ENCODE assay signal across 8 mouse cellular contexts in genomic region chr7:24300771-24301282, GRCm38 (mm10). TPM values are rescaled to one million over a fixed set of nuclear protein-coding genes. Genes with fewer than 3 reads are reported as not detected.
DNase-seq lines count a peak whose midpoint lies in the region; ATAC-seq and TF ChIP-seq lines count a peak whose summit lies in the region.

Gene Zfp61 (minus strand): TSS chr7:24301232.

- no peak for TF ChIP-seq POLR2A in bone marrow, adult 2 months (IDR thresholded peaks at IDR 0.05; ENCODE audit: borderline replicate concordance, control insufficient read depth, low read depth, low read length)

- no peaks in the 10 kb centered on the region for H3K27me3 ChIP-seq in forebrain, embryonic 13.5 days
- H3K27me3 ChIP-seq in hindbrain, postnatal 0 days (ENCODE audit: insufficient read depth, low read length), result no peaks in the 10 kb centered on the region
- H3K27me3 ChIP-seq in midbrain, embryonic 10.5 days (ENCODE audit: low read depth, poor library complexity, severe bottlenecking), result no peaks in the 10 kb centered on the region

- H3K27ac ChIP-seq in layer of hippocampus, adult 2 months, result peak within 1 kb of the TSS; percentile 95; the same call in 1 of the 2 replicates
- no peak within 1 kb of the TSS for H3K27ac ChIP-seq in bone marrow, adult 2 months (ENCODE audit: control insufficient read depth, insufficient read depth, low read depth, low read length, poor library complexity)
- H3K27ac ChIP-seq in forebrain, embryonic 13.5 days, result peak within 1 kb of the TSS; percentile 93
- peak within 1 kb of the TSS; percentile 48; the same call in 1 of the 2 replicates for H3K27ac ChIP-seq in hindbrain, postnatal 0 days
- H3K27ac ChIP-seq in midbrain, embryonic 10.5 days (replicated peaks), result peak within 1 kb of the TSS; percentile 91

- ATAC-seq in forebrain, embryonic 13.5 days, result peak; percentile 75
- ATAC-seq in hindbrain, postnatal 0 days, result peak; percentile 43; the same call in 1 of the 2 replicates

- H3K36me3 ChIP-seq in forebrain, embryonic 13.5 days (ENCODE audit: poor library complexity, severe bottlenecking), result peaks cover 51% of the 10 kb centered on the region
- H3K36me3 ChIP-seq in hindbrain, postnatal 0 days (ENCODE audit: insufficient read depth, low read length), result peaks cover 28% of the 10 kb centered on the region
- peaks cover 56% of the 10 kb centered on the region for H3K36me3 ChIP-seq in midbrain, embryonic 10.5 days

- no peak for DNase-seq in layer of hippocampus, adult 2 months (ENCODE audit: low spot score in 2 of 2)
- no peak for DNase-seq in layer of hippocampus, adult 11-12 months (ENCODE audit: low spot score)
- DNase-seq in hindbrain, postnatal 0 days (ENCODE audit: low spot score), result peak; percentile 69
- DNase-seq in left cerebral cortex, postnatal 4 days, result peak; percentile 51
- peak; percentile 86 for DNase-seq in midbrain, embryonic 10.5 days (ENCODE audit: low spot score)
- DNase-seq in thymus, postnatal 25 days, result peak; percentile 19

- peak within 1 kb of the TSS; percentile 86 for H3K9ac ChIP-seq in forebrain, embryonic 13.5 days
- peak within 1 kb of the TSS; percentile 50; the same call in 1 of the 2 replicates for H3K9ac ChIP-seq in hindbrain, postnatal 0 days (replicated peaks; ENCODE audit: low read length)

- no peaks in the 10 kb centered on the region for H3K9me3 ChIP-seq in forebrain, embryonic 13.5 days (replicated peaks)
- H3K9me3 ChIP-seq in hindbrain, postnatal 0 days (ENCODE audit: low read length), result no peaks in the 10 kb centered on the region
- no peaks in the 10 kb centered on the region for H3K9me3 ChIP-seq in midbrain, embryonic 10.5 days (replicated peaks)

- WGBS in bone marrow, adult 2 months, result 5% methylated on average over 13 of the region's 13 CpGs
- WGBS in forebrain, embryonic 13.5 days, result 1% methylated on average over 13 of the region's 13 CpGs
- 2% methylated on average over 13 of the region's 13 CpGs for WGBS in hindbrain, postnatal 0 days
- 2% methylated on average over 13 of the region's 13 CpGs for WGBS in midbrain, embryonic 10.5 days

- intact Hi-C loops in left cerebral cortex, postnatal 4 days (cut with DNase I), result no loop called here

- peak within 1 kb of the TSS; percentile 88 for H3K4me2 ChIP-seq in forebrain, embryonic 13.5 days
- peak within 1 kb of the TSS; percentile 83 for H3K4me2 ChIP-seq in hindbrain, postnatal 0 days (ENCODE audit: low read depth, low read length)

- H3K4me3 ChIP-seq in layer of hippocampus, adult 2 months, result peak within 1 kb of the TSS; percentile 86
- no peak within 1 kb of the TSS for H3K4me3 ChIP-seq in bone marrow, adult 2 months (replicated peaks; ENCODE audit: control insufficient read depth, low read depth, low read length)
- H3K4me3 ChIP-seq in forebrain, embryonic 13.5 days, result peak within 1 kb of the TSS; percentile 69
- H3K4me3 ChIP-seq in hindbrain, postnatal 0 days (ENCODE audit: low read length), result peak within 1 kb of the TSS; percentile 72
- peak within 1 kb of the TSS; percentile 76 for H3K4me3 ChIP-seq in midbrain, embryonic 10.5 days

- no peaks in the 10 kb centered on the region for H3K4me1 ChIP-seq in bone marrow, adult 2 months (ENCODE audit: control insufficient read depth, insufficient read depth, low read length)
- peaks cover 22% of the 10 kb centered on the region for H3K4me1 ChIP-seq in forebrain, embryonic 13.5 days
- 0 out of 2 replicates have a peak, but pooled peaks cover 7% of the 10 kb centered on the region for H3K4me1 ChIP-seq in hindbrain, postnatal 0 days (ENCODE audit: insufficient read depth, low read length)
- peaks cover 27% of the 10 kb centered on the region for H3K4me1 ChIP-seq in midbrain, embryonic 10.5 days

- TF ChIP-seq CTCF in layer of hippocampus, adult 2 months (conservative IDR thresholded peaks at IDR 0.05), result no peak
- no peak for TF ChIP-seq CTCF in bone marrow, adult 2 months (IDR thresholded peaks at IDR 0.05; ENCODE audit: control insufficient read depth, insufficient read depth, low read length)
- TF ChIP-seq CTCF in hindbrain, postnatal 0 days (IDR thresholded peaks at IDR 0.05; ENCODE audit: low read depth), result no peak

RNA-seq across cellular contexts. Expression of gene Zfp61, which starts in this region (rescaled TPM):
- total RNA-seq in layer of hippocampus, adult 2 months (2021), result 10 to 100 TPM; 21.6 to 24.2 TPM
- polyA plus RNA-seq in bone marrow, adult 2 months (2011; ENCODE audit: insufficient read depth, insufficient read length, low replicate concordance, missing spikeins), result 3.6 and 14.4 TPM in 2 replicates
- polyA plus RNA-seq in forebrain, embryonic 13.5 days (2015; fragmentation: Nextera tagmentation; extraction: Ambion mirVana), result 44.0 and 46.2 TPM in 2 replicates
- 20.1 and 23.5 TPM in 2 replicates for total RNA-seq in hindbrain, postnatal 0 days (2014; rRNA removed)
- 26.1 and 31.6 TPM in 2 replicates for polyA plus RNA-seq in hindbrain, postnatal 0 days (2015; fragmentation: Nextera tagmentation; extraction: Ambion mirVana)
- 10 to 100 TPM; 26.4 to 28.8 TPM for total RNA-seq in left cerebral cortex, postnatal 4 days (2021)
- polyA plus RNA-seq in midbrain, embryonic 10.5 days (2016; fragmentation: Nextera tagmentation; extraction: Ambion mirVana), result 36.7 and 41.4 TPM in 2 replicates

Comparison
In these comparisons a context has a peak if more than half of its experiments do, and no peak if none do; other contexts are left out.
1. DNase-seq: peak in hindbrain, postnatal 0 days (single experiment), left cerebral cortex, postnatal 4 days (single experiment), midbrain, embryonic 10.5 days (single experiment) and thymus, postnatal 25 days (single experiment); none in layer of hippocampus, adult 2 months (0 of 2) and layer of hippocampus, adult 11-12 months (single experiment).